Comparison of ENCODE assay signal across 29 mouse cellular contexts in the genomic region with DNA sequence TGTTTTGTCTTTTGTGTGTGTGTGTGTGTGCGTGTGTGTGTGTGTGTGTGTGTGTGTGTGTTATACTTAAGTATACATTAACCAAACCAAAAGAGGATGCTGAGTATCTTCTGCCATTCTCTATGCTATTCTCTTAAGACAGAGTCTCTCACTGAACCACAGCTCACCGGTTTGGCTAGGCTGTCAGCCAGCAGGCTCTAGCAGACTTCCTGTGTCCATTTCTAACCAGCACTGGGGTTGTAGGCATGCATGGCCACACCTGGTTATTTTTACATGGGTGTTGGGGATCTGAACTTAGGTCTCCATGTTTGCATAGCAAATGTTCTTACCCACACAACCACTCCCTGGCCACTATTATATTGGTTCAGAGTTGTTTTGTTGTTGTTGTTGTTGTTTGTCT. TPM values are rescaled to one million over a fixed set of nuclear protein-coding genes. Genes with fewer than 3 reads are reported as not detected.
DNase-seq lines count a peak whose midpoint lies in the region; ATAC-seq and TF ChIP-seq lines count a peak whose summit lies in the region.
"Had no signal": no experiment of that assay in that cellular context is flagged by ENCODE, and none has a peak within 500 bp of the region (broad histone marks: within the 10 kb centered on the region; RNA-seq: fewer than 3 reads in every experiment).

No protein-coding gene starts in this region.

- dilution Hi-C loops in CH12.LX (cut with MboI; ENCODE audit: extremely low pct_ligation_motif_present, extremely low pct_unique_long_range_greater_than_20kb, low sequenced_read_pairs): no loop called here

- no peaks in the 10 kb centered on the region for H3K36me3 ChIP-seq in liver, embryonic 11.5 days (ENCODE audit: control insufficient read depth, insufficient read depth, low read length)
- no peaks in the 10 kb centered on the region for H3K36me3 ChIP-seq in liver, postnatal 0 days (replicated peaks; ENCODE audit: insufficient read depth, low read length)
- no peaks in the 10 kb centered on the region for H3K36me3 ChIP-seq in CH12.LX (replicated peaks in 1 of 2; ENCODE audit: control insufficient read depth in 1 of 2, insufficient read depth in 1 of 2, low read length in 1 of 2)
- H3K36me3 ChIP-seq in liver, embryonic 13.5 days: no peaks in the 10 kb centered on the region
- no peaks in the 10 kb centered on the region for H3K36me3 ChIP-seq in liver, embryonic 16.5 days (ENCODE audit: control insufficient read depth, insufficient read depth)
- H3K36me3 ChIP-seq: embryonic facial prominence, embryonic 10.5 days; embryonic facial prominence, embryonic 13.5 days; forebrain, embryonic 12.5 days; forebrain, embryonic 15.5 days; heart, embryonic 12.5 days; heart, embryonic 15.5 days; hindbrain, embryonic 10.5 days; hindbrain, embryonic 13.5 days had no signal

- 63% methylated on average over 2 of the region's 2 CpGs for WGBS in liver, embryonic 11.5 days
- 56% methylated on average over 2 of the region's 2 CpGs for WGBS in liver, postnatal 0 days (ENCODE audit: insufficient replicate concordance)
- WGBS in liver, embryonic 13.5 days (ENCODE audit: insufficient replicate concordance): 47% methylated on average over 2 of the region's 2 CpGs
- 56% methylated on average over 2 of the region's 2 CpGs for WGBS in liver, embryonic 16.5 days (ENCODE audit: insufficient replicate concordance)

- no peaks in the 10 kb centered on the region for H3K27me3 ChIP-seq in liver, embryonic 11.5 days (replicated peaks; ENCODE audit: control insufficient read depth, insufficient read depth, low read length)
- no peaks in the 10 kb centered on the region for H3K27me3 ChIP-seq in liver, postnatal 0 days (ENCODE audit: insufficient read depth, low read length)
- H3K27me3 ChIP-seq in CH12.LX (replicated peaks): no peaks in the 10 kb centered on the region
- no peaks in the 10 kb centered on the region for H3K27me3 ChIP-seq in liver, embryonic 13.5 days
- H3K27me3 ChIP-seq in liver, embryonic 16.5 days (ENCODE audit: control insufficient read depth, insufficient read depth, low read depth, low read length): no peaks in the 10 kb centered on the region
- H3K27me3 ChIP-seq: embryonic facial prominence, embryonic 13.5 days; forebrain, embryonic 15.5 days; heart, embryonic 12.5 days; heart, embryonic 15.5 days; hindbrain, embryonic 13.5 days had no signal

- TF ChIP-seq POLR2A in CH12.LX (IDR thresholded peaks at IDR 0.05; ENCODE audit: low read depth, low read length): peak; percentile 41; the same call in 1 of the 2 replicates

- ATAC-seq in liver, embryonic 11.5 days (replicated peaks; ENCODE audit: low FRiP score): no peak
- no peak for ATAC-seq in liver, postnatal 0 days
- no peak for ATAC-seq in liver, embryonic 13.5 days (ENCODE audit: low read depth)
- ATAC-seq in liver, embryonic 16.5 days (ENCODE audit: low read depth): no peak
- ATAC-seq: CD4-positive, CD25-positive, alpha-beta regulatory T cell, adult 4 months; forebrain, embryonic 15.5 days; hindbrain, embryonic 16.5 days; inflammation-experienced regulatory T-cells, adult 6 months; Patski had no signal

- H3K9me3 ChIP-seq in liver, embryonic 11.5 days (ENCODE audit: control insufficient read depth, low read length): no peaks in the 10 kb centered on the region
- no peaks in the 10 kb centered on the region for H3K9me3 ChIP-seq in liver, postnatal 0 days (ENCODE audit: low read length)
- peaks cover 3% of the 10 kb centered on the region for H3K9me3 ChIP-seq in CH12.LX (replicated peaks; ENCODE audit: low read length)
- no peaks in the 10 kb centered on the region for H3K9me3 ChIP-seq in liver, embryonic 13.5 days (replicated peaks)
- H3K9me3 ChIP-seq in liver, embryonic 16.5 days (replicated peaks; ENCODE audit: control insufficient read depth, low read length): no peaks in the 10 kb centered on the region
- H3K9me3 ChIP-seq: embryonic facial prominence, embryonic 10.5 days; embryonic facial prominence, embryonic 13.5 days; forebrain, embryonic 12.5 days; forebrain, embryonic 15.5 days; heart, embryonic 15.5 days; hindbrain, embryonic 10.5 days; hindbrain, embryonic 13.5 days had no signal

- no peak for TF ChIP-seq CTCF in liver, postnatal 0 days (IDR thresholded peaks at IDR 0.05; ENCODE audit: low read depth)
- TF ChIP-seq CTCF in CH12.LX (conservative IDR thresholded peaks at IDR 0.05 in 1 of 2, IDR thresholded peaks at IDR 0.05 in 1 of 2; ENCODE audit: low read depth in 2 of 2, low read length in 2 of 2): no peak

- H3K4me2 ChIP-seq in liver, embryonic 11.5 days: no peak overlapping the region
- H3K4me2 ChIP-seq in liver, postnatal 0 days (ENCODE audit: low read depth, low read length): no peak overlapping the region
- peak overlapping the region; percentile 29; the same call in 1 of the 2 replicates for H3K4me2 ChIP-seq in CH12.LX (ENCODE audit: insufficient read depth, low read depth, poor library complexity, severe bottlenecking)
- H3K4me2 ChIP-seq in liver, embryonic 13.5 days: no peak overlapping the region
- no peak overlapping the region for H3K4me2 ChIP-seq in liver, embryonic 16.5 days (ENCODE audit: low read depth, low read length)
- H3K4me2 ChIP-seq: embryonic facial prominence, embryonic 13.5 days; forebrain, embryonic 12.5 days; forebrain, embryonic 15.5 days; heart, embryonic 12.5 days; heart, embryonic 15.5 days; hindbrain, embryonic 13.5 days had no signal

- no peak for DNase-seq in liver, embryonic 11.5 days (ENCODE audit: low spot score)
- DNase-seq in liver, postnatal 0 days: no peak
- peak; percentile 63 for DNase-seq in CH12.LX (ENCODE audit: extremely low read depth)
- DNase-seq in liver, embryonic 13.5 days: no peak
- no peak for DNase-seq in thymus, postnatal 36 days
- DNase-seq in cerebellum, postnatal 25 days: no peak
- DNase-seq in thymus, postnatal 10 days (ENCODE audit: low spot score in 2 of 2): no peak
- DNase-seq: adrenal gland, postnatal 10 days; adrenal gland, postnatal 36 days; cerebellum, adult 2 months; cerebellum, postnatal 36 days; embryo, embryonic 11 days; gastrocnemius, postnatal 25 days; heart, adult 18-20 months; heart, postnatal 10 days; heart, postnatal 36 days had no signal

- TF ChIP-seq RAD21 in CH12.LX (IDR thresholded peaks at IDR 0.05; ENCODE audit: low read depth, low read length): no peak; the same call in 1 of the 2 replicates

- TF ChIP-seq EP300 in liver, postnatal 0 days (IDR thresholded peaks at IDR 0.05; ENCODE audit: low read depth): no peak
- TF ChIP-seq EP300 in CH12.LX (IDR thresholded peaks at IDR 0.05; ENCODE audit: low read length): peak; percentile 45; the same call in 1 of the 2 replicates

- in situ Hi-C loops in CH12.LX (cut with MboI; ENCODE audit: low pct_ligation_motif_present, low pct_unique_long_range_greater_than_20kb, low sequenced_read_pairs): loop anchor here (5.0 kb wide), 1 partner anchor 37 kb away; no protein-coding TSS in a partner anchor

- peaks cover 24% of the 10 kb centered on the region for H3K79me2 ChIP-seq in CH12.LX (replicated peaks; ENCODE audit: control insufficient read depth, extremely low read depth, insufficient read depth, poor library complexity, severe bottlenecking)

- H3K9ac ChIP-seq in liver, embryonic 11.5 days (ENCODE audit: low read depth, low read length): no peak overlapping the region
- no peak overlapping the region for H3K9ac ChIP-seq in liver, postnatal 0 days (replicated peaks)
- peak overlapping the region; percentile 13; the same call in 1 of the 2 replicates for H3K9ac ChIP-seq in CH12.LX (ENCODE audit: insufficient read depth, low read depth)
- 0 out of 2 replicates have a peak overlapping the region, but pooled peaks have one; percentile 18 for H3K9ac ChIP-seq in liver, embryonic 13.5 days
- no peak overlapping the region for H3K9ac ChIP-seq in liver, embryonic 16.5 days (ENCODE audit: low read depth, low read length)
- H3K9ac ChIP-seq: embryonic facial prominence, embryonic 13.5 days; forebrain, embryonic 12.5 days; forebrain, embryonic 15.5 days; heart, embryonic 12.5 days; heart, embryonic 15.5 days; hindbrain, embryonic 13.5 days had no signal

- no peak overlapping the region for H3K4me3 ChIP-seq in liver, embryonic 11.5 days (ENCODE audit: low read depth, low read length)
- no peak overlapping the region for H3K4me3 ChIP-seq in liver, postnatal 0 days (ENCODE audit: low read depth, low read length)
- no peak overlapping the region for H3K4me3 ChIP-seq in CH12.LX (replicated peaks in 1 of 3; ENCODE audit: low read depth in 2 of 3, low read length in 2 of 3, poor library complexity in 1 of 3)
- H3K4me3 ChIP-seq in liver, embryonic 13.5 days (replicated peaks): no peak overlapping the region
- H3K4me3 ChIP-seq in liver, embryonic 16.5 days (ENCODE audit: low read depth, low read length): no peak overlapping the region
- H3K4me3 ChIP-seq: embryonic facial prominence, embryonic 10.5 days; embryonic facial prominence, embryonic 13.5 days; forebrain, embryonic 12.5 days; forebrain, embryonic 15.5 days; heart, embryonic 12.5 days; heart, embryonic 15.5 days; hindbrain, embryonic 10.5 days; hindbrain, embryonic 13.5 days had no signal

- peaks cover 7% of the 10 kb centered on the region for H3K4me1 ChIP-seq in liver, embryonic 11.5 days (replicated peaks; ENCODE audit: control insufficient read depth, insufficient read depth, low read length)
- H3K4me1 ChIP-seq in liver, postnatal 0 days (ENCODE audit: insufficient read depth): peaks cover 3% of the 10 kb centered on the region; the same call in 1 of the 2 replicates
- H3K4me1 ChIP-seq in CH12.LX (ENCODE audit: control insufficient read depth in 1 of 2, insufficient read depth in 2 of 2): peaks cover 15 to 39% of the 10 kb centered on the region in 2 experiments
- H3K4me1 ChIP-seq in liver, embryonic 13.5 days (replicated peaks): peaks cover 47% of the 10 kb centered on the region
- peaks cover 19% of the 10 kb centered on the region for H3K4me1 ChIP-seq in liver, embryonic 16.5 days (ENCODE audit: control insufficient read depth, low read depth, low read length)
- H3K4me1 ChIP-seq: heart, embryonic 12.5 days had no signal

- peak overlapping the region; percentile 80 for H3K27ac ChIP-seq in liver, embryonic 11.5 days (ENCODE audit: low read depth, low read length)
- no peak overlapping the region for H3K27ac ChIP-seq in liver, postnatal 0 days (ENCODE audit: low read depth)
- peak overlapping the region; percentile 85 for H3K27ac ChIP-seq in CH12.LX (ENCODE audit: insufficient read depth, low read depth)
- peak overlapping the region; percentile 76 for H3K27ac ChIP-seq in liver, embryonic 13.5 days
- H3K27ac ChIP-seq in liver, embryonic 16.5 days (ENCODE audit: low read length): peak overlapping the region; percentile 60; the same call in 1 of the 2 replicates
- H3K27ac ChIP-seq: embryonic facial prominence, embryonic 10.5 days; embryonic facial prominence, embryonic 13.5 days; forebrain, embryonic 12.5 days; forebrain, embryonic 15.5 days; heart, embryonic 15.5 days; hindbrain, embryonic 10.5 days; hindbrain, embryonic 13.5 days had no signal

RNA-seq across cellular contexts. Expression of gene Rabgap1l, which starts 2.0 kb away (rescaled TPM):
- 63.5 and 69.3 TPM in 2 replicates for polyA plus RNA-seq in liver, embryonic 11.5 days (2014; fragmentation: Nextera tagmentation; extraction: Ambion mirVana)
- 20.9 and 21.6 TPM in 2 replicates for polyA plus RNA-seq in liver, postnatal 0 days (2015; fragmentation: Nextera tagmentation; extraction: Ambion mirVana)
- 81.9 and 84.0 TPM in 2 replicates for total RNA-seq in CH12.LX (2012; rRNA removed)
- 109 and 124 TPM in 2 replicates for total RNA-seq in CH12.LX (2014; rRNA removed)
- polyA plus RNA-seq in CH12.LX (2012; ENCODE audit: insufficient read length, low read depth): 85.6 and 97.0 TPM in 2 replicates
- 37.5 and 41.6 TPM in 2 replicates for polyA plus RNA-seq in liver, embryonic 13.5 days (2015; fragmentation: Nextera tagmentation; extraction: Ambion mirVana)
- polyA plus RNA-seq in liver, embryonic 16.5 days (2015; fragmentation: Nextera tagmentation; extraction: Ambion mirVana): 27.6 and 28.9 TPM in 2 replicates

Comparison
In these comparisons a context has a peak if more than half of its experiments do, and no peak if none do; other contexts are left out.
1. H3K9ac ChIP-seq: peak in CH12.LX (single experiment) and liver, embryonic 13.5 days (single experiment); none in liver, embryonic 11.5 days (single experiment), liver, postnatal 0 days (single experiment) and liver, embryonic 16.5 days (single experiment).